ENCODE assay signal across 16 mouse cellular contexts in the genomic region with DNA sequence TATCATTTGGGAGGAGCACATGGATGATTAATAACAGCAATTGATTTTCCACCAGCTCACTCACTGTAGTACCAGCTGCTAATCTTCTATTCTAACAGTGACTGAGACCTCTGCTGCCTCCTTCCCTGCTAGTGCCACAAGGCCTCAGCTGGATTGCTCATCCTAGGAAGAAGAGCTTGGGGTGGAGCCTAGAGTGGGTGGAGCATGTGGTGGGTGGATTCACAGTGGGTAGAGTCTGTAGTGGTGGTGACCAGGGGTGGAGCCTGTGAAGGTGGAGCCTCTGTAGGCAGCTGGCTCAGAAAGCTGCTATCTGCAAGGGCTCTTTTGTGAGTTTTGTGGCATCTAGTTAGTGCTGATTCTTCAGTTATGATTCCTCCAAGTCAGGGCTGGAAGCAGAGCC.
DNase-seq lines count a peak whose midpoint lies in the region; ATAC-seq and TF ChIP-seq lines count a peak whose summit lies in the region.
"Had no signal": no experiment of that assay in that cellular context is flagged by ENCODE, and none has a peak within 500 bp of the region (broad histone marks: within the 10 kb centered on the region; RNA-seq: fewer than 3 reads in every experiment).

No protein-coding gene starts in this region.

- no peak for ATAC-seq in hindbrain, postnatal 0 days
- ATAC-seq in stomach, embryonic 16.5 days (ENCODE audit: insufficient read depth, low FRiP score), result 0 out of 2 replicates have a peak, but pooled peaks have one; percentile 60
- ATAC-seq: activated CD4-positive, CD25-positive, alpha-beta regulatory T cell, adult 4 months; CD4-positive, CD25-positive, alpha-beta regulatory T cell, adult 4 months; liver, postnatal 0 days had no signal

- H3K4me1 ChIP-seq in hindbrain, embryonic 10.5 days (replicated peaks), result no peaks in the 10 kb centered on the region
- H3K4me1 ChIP-seq in hindbrain, postnatal 0 days (ENCODE audit: insufficient read depth, low read length), result no peaks in the 10 kb centered on the region
- no peaks in the 10 kb centered on the region for H3K4me1 ChIP-seq in stomach, embryonic 16.5 days (ENCODE audit: control insufficient read depth, insufficient read depth, low read length)

- H3K4me2 ChIP-seq in hindbrain, postnatal 0 days (ENCODE audit: low read depth, low read length), result no peak overlapping the region
- H3K4me2 ChIP-seq in stomach, embryonic 16.5 days (ENCODE audit: low read depth, low read length), result no peak overlapping the region

- H3K36me3 ChIP-seq in hindbrain, embryonic 10.5 days, result no peaks in the 10 kb centered on the region
- H3K36me3 ChIP-seq in hindbrain, postnatal 0 days (ENCODE audit: insufficient read depth, low read length), result no peaks in the 10 kb centered on the region
- H3K36me3 ChIP-seq in stomach, embryonic 16.5 days (ENCODE audit: control insufficient read depth, insufficient read depth, low read length), result no peaks in the 10 kb centered on the region

- H3K27ac ChIP-seq in hindbrain, embryonic 10.5 days, result no peak overlapping the region
- H3K27ac ChIP-seq in hindbrain, postnatal 0 days, result no peak overlapping the region
- H3K27ac ChIP-seq in stomach, embryonic 16.5 days (ENCODE audit: low read length), result no peak overlapping the region

- no peak overlapping the region for H3K4me3 ChIP-seq in hindbrain, embryonic 10.5 days
- H3K4me3 ChIP-seq in hindbrain, postnatal 0 days (ENCODE audit: low read length), result no peak overlapping the region
- no peak overlapping the region for H3K4me3 ChIP-seq in stomach, embryonic 16.5 days (replicated peaks; ENCODE audit: low read length)

- H3K9me3 ChIP-seq in hindbrain, embryonic 10.5 days, result no peaks in the 10 kb centered on the region
- H3K9me3 ChIP-seq in hindbrain, postnatal 0 days (ENCODE audit: low read length), result no peaks in the 10 kb centered on the region
- H3K9me3 ChIP-seq in stomach, embryonic 16.5 days (replicated peaks; ENCODE audit: control insufficient read depth, low read length), result no peaks in the 10 kb centered on the region

- H3K27me3 ChIP-seq in hindbrain, embryonic 10.5 days (ENCODE audit: insufficient read depth, poor library complexity, severe bottlenecking), result no peaks in the 10 kb centered on the region
- H3K27me3 ChIP-seq in hindbrain, postnatal 0 days (ENCODE audit: insufficient read depth, low read length), result no peaks in the 10 kb centered on the region
- H3K27me3 ChIP-seq in stomach, embryonic 16.5 days (ENCODE audit: control insufficient read depth, insufficient read depth, low read length), result no peaks in the 10 kb centered on the region

- TF ChIP-seq CTCF in hindbrain, postnatal 0 days (IDR thresholded peaks at IDR 0.05; ENCODE audit: low read depth), result no peak

- DNase-seq in hindbrain, embryonic 10.5 days (ENCODE audit: low spot score), result peak; percentile 4
- DNase-seq in hindbrain, postnatal 0 days (ENCODE audit: low spot score), result no peak
- DNase-seq in ovary, adult 18-20 months (ENCODE audit: low spot score), result peak; percentile 33
- no peak for DNase-seq in ovary, postnatal 36 days (ENCODE audit: low spot score)
- peak; percentile 83 for DNase-seq in adrenal gland, postnatal 14 days
- no peak for DNase-seq in gastrocnemius, postnatal 25 days
- DNase-seq in heart, postnatal 4 days, result no peak
- DNase-seq: cerebellum, postnatal 14 days; gastrocnemius, postnatal 36 days; heart, postnatal 10 days; kidney, postnatal 14 days; liver, postnatal 0 days; thymus, postnatal 4 days had no signal

- H3K9ac ChIP-seq in hindbrain, postnatal 0 days (replicated peaks; ENCODE audit: low read length), result no peak overlapping the region
- H3K9ac ChIP-seq in stomach, embryonic 16.5 days (ENCODE audit: low read length), result no peak overlapping the region
- H3K9ac ChIP-seq: liver, postnatal 0 days had no signal

Comparison
In these comparisons a context has a peak if more than half of its experiments do, and no peak if none do; other contexts are left out.
1. DNase-seq: peak in hindbrain, embryonic 10.5 days (single experiment), ovary, adult 18-20 months (single experiment) and adrenal gland, postnatal 14 days (single experiment); none in hindbrain, postnatal 0 days (single experiment), ovary, postnatal 36 days (single experiment), gastrocnemius, postnatal 25 days (single experiment) and heart, postnatal 4 days (single experiment).